Mouse (Mus musculus): Measurements from ENCODE around the gene Ppp2r3a.

Ppp2r3a gene

DNA sequence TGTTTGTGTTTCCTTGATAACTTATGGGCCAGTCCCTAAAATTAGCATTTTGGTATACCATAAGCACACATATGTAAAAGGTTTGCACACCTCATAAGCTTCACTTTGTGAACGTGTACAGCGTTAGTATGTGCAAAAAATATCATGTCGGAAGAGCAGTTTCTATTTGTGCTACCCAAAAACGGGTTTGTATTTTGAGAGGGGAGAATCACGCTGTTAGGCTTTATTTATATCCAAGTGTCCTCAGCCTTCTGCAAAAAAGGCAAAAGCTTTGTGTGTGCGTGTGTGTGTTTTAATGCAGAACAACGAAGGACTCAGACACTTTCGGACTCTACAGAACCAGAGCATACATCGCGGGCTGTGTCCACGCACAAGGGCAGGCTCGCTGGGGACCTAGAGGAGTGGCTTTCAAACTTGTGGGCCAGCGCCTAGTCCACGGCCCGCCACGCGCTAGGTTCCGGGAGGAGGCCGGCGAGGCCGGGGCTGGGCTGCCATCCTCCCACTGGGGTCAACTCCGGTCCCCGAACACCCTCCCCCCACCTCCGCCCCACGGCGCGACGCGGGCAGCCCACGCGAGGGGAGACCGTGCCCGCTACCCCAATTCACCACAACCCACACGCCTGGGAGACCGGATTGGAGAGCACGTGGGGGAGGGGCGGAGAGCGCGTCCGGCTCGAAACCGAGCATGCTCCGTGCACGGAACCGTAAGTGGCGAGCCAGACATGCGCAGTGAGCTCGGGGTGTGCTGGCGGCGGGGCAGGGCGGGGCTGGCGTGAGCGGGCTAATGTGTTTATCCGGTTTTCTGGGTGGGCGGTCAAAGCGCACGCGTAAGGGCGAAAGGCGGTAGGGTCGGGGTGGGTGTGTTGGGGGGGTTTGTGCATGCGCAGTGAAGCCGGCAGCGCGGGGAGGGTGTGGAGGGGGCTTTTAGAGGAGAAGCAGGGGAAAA is 178.3 kb downstream of the Ppp2r3a start:
- DNase-seq = peak; percentile 99

DNA sequence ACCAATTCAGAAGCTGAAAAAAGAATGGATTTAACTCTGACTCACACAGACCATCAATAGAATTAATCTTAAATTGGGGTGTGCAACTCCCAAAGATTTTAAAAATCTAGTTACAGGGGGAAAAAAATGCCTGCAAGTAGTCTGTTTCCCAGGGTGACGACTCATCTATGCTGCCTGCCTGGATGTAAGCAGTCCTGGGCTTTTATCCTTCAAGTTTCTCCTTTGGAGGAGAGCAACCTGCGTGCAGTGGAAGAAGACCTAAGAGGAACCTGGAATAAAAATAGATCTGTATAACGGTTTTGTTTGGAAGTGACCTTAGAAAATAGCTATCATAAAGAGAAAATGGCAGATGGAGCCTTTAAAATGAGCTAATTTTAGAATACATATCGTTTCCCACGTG is 179.1 kb downstream of the Ppp2r3a start:
- DNase-seq = no peak

DNA sequence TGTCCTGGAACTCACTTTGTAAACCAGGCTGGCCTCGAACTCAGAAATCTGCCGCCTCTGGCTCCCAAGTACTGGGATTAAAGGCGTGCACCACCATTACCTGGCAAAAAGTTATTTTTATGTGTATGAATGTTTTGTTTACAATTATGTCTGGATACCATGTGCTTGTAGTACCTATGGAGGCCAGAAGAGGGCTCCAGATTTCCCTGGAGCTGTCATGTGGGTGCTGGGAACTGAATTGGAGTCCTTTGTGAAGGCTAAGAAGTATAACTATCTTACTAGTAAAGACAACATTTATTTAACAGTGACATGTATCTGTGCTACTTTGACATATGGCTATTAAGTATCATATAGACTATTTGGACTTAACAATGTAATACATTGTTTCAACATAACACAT is 181.8 kb downstream of the Ppp2r3a start:
- no peak for DNase-seq

GRCm38 (mm10) chr9:101065076-101065602 is 186.5 kb downstream of the Ppp2r3a start:
- DNase-seq = no peak

GRCm38 (mm10) chr9:101062253-101062780 is 189.3 kb downstream of the Ppp2r3a start:
- no peak for DNase-seq

DNA sequence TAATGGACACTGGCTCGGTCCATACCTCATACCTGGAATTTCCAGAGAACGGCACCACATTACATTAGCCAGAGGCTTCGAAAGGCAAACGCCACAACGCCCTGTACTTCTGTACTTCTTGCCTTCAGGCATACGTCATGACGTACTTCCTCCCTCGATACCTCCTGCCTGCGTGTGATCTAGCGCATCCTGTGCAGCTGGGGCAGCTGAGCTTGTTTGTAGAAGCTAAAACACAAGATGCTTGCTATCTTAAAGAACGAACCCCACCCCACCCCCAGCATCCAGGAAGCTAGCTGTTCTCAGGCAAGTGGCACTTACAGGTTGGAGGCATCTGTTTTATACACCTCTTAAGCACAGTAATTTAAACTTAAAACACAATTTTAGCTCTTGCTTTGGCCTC is 190.6 kb downstream of the Ppp2r3a start:
- no peak for DNase-seq

GRCm38 (mm10) chr9:101057156-101057555 is 194.4 kb downstream of the Ppp2r3a start:
- DNase-seq = no peak

All from cerebellum, adult 8-10 months (tissue).